Mouse (Mus musculus) induced T-regulatory cell, adult 2 months (primary cell): ENCODE data around the gene Cog4.

Experiments used
- DNase-seq: peaks from one replicate; pipeline ENCODE4 v3.0.0-alpha.2; 2012; ENCODE audit warnings: low read depth

The Cog4 gene

GRCm38 (mm10) chr8:110846405-110847170 is at the start of gene Cog4, which contains the start of gene Sf3b3:
Gene Cog4 (plus strand): TSS chr8:110846600.
Gene Sf3b3 (minus strand): TSS chr8:110846787.
- peak; percentile 97 for DNase-seq

GRCm38 (mm10) chr8:110797086-110797485 is 49.3 kb upstream of the Cog4 start:
- DNase-seq, result no peak

DNA sequence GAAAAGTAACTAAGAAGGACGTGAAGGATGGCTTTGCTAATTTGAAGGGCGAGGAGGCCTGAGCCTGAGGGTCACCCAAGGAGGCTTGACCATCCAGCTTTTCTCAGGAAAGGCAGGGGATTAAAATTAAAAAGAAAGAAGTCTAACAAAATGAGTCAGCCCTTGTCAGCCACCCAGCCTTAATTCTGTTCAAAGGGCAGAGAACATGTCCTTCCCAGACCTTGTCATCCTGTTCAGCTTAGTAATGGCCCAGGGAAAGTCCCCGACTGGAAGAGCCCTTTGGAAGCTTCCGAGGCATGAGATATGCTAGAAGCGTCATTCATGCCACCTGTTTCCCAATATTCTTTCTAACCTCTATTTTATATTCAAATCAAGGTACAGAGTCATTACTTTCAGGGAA is 43.4 kb upstream of the Cog4 start:
- DNase-seq, result no peak

- DNase-seq, result no peak
Measured at GRCm38 (mm10) chr8:110803856-110804255, 42.5 kb upstream of the Cog4 start.

DNA sequence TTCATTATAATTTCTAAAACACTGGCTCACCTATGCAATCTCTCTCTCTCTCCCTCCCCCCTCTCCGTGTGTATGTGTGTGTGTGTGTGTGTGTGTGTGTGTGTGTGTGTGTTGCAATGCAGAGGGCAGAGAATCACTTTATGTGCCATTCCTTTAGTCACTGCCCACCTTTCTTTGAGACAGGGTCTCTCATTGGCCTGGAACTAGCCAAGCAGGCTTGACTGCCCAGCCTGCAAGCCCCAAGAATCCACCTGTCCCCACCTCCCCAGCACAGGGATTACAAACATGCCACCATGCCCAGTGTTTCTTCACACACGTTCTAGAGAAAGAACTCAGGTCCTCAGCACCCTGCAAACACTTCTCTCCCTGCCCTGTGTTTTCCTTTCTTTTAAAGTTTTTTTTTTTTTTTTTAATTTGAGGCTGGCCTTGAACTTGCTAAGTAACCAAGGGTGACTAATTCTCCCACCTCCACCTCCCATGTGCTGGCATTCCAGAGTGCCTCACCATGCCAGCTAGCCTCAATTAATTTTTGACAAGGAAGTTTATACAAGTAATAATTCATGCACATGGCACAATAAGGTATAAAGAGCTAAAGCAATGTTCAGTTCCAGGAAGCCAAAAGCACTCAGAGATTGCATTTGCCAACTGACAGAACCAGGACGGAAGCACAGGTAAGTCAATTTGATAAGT is 41.4 kb upstream of the Cog4 start:
- DNase-seq, result no peak

DNA sequence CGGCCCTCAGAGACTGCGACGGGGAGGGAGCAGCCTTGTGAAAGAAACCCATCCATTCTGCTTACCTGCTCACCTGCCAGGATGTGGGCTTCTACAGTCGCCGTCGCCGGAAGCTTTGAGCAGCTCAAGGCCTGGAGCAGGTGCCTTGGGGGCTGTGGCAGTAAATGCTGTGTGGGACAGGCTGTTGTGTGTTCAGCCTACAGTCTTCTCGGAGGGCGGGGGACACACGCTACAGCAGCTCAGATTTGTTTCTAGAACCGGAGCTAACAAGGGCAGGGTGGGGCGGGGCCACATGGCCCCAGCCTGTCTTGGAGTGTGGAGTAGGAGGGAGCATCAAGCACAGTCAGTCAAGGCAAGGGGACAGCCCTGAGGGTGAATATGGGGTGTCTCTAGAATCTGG is 40.7 kb upstream of the Cog4 start, which contains the start of gene Il34:
TSS of gene Il34 (minus strand) at position 256 of the 400 bp plus-strand sequence.
- DNase-seq, result peak; percentile 50

DNA sequence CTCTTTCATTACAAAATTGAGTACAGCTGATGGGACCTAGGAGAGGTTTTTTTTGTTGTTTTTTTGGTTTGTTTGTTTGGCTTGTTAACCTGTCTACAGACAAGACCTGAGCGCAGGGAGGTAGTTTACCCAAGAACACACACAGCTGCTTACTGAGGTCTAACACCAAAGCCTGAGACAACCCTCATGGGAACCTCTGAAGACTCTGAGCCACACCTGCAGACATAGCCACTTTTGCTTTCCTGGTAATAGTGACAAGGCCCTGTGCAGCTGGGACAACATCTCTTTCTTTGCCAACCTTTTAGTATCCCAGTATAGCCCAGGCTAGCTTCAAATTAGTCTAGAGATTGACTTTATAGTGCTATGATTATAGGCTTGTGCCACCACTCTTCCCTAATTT is 40.3 kb upstream of the Cog4 start:
- no peak for DNase-seq

GRCm38 (mm10) chr8:110808495-110809472 is 37.6 kb upstream of the Cog4 start:
- DNase-seq, result no peak

- no peak for DNase-seq
Measured at GRCm38 (mm10) chr8:110809831-110810230, 36.6 kb upstream of the Cog4 start.

- no peak for DNase-seq
Measured at GRCm38 (mm10) chr8:110810481-110811065, 35.8 kb upstream of the Cog4 start.

DNA sequence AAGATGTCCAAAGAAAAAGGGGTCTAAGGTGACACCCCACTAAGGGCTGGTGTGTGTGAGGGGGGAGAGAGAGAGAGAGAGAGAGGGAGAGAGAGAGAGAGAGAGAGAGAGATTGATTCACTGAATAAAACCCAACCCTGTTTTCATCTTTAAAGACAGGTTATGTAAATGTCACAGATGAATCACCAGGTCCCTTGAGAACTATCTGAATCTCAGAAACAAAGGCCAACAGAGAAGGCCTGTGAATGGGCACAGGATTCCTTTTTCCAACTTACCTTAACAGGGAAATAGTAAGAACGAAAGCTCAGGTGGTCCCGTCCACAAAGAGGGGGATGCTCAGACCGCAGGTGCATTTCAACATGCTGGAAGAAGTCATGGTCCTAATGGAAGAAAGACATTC is 35.3 kb upstream of the Cog4 start:
- no peak for DNase-seq

- DNase-seq, result no peak
Measured at GRCm38 (mm10) chr8:110811793-110812192, 34.6 kb upstream of the Cog4 start.

- no peak for DNase-seq
Measured at GRCm38 (mm10) chr8:110812349-110813080, 33.9 kb upstream of the Cog4 start.

DNA sequence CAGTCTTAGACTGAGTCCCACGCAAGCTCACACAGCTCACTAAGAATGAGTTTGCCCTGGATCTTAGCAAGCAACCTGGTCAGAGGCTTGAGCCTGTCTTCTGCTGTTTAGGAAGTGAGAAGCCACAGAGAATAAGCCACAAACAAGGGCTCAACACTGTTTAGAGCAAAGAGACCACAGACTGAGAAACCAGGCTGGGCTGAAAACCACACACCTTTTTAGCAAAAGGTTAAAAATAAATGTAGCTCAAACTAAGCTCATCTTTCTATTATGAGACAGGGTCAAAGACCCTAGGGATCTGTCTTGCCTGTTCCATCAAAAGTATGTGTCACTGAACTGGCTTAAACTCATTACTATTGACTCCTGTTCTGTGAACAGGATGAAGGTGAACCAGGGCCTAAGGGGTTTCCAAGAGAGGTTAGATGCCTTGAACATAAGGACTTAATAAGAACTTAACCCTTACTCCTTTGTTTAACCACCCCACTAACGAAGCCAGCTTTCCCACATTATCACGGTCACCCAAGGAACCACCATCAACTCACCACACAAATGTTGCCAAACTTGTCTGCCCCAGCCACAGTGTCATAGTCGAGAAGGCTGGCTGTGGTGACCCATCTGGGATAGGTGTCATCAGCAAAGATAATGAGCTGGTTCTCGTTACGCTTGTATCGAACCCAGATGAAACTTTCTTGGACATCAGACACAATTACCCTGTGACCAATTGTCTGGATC is 33.2 kb upstream of the Cog4 start:
- DNase-seq, result no peak

DNA sequence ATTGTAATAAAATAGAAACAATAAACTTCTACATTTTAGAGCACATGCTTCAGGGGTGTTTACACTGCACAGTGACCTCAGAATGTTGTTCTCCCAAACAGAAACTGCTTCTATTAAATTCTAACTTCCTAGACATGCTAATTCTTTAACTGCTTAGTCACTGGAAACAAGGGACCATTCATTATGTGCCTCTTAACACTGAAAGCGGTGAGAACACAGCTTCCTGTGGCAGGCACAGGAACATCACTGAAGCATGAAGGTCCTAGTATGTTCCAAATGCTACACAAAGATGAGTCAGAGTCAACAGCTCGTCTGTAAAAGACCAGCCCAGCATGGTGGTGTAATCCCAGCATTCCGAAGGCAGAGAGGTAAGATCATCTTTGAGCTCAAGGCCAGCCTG is 31.1 kb upstream of the Cog4 start:
- no peak for DNase-seq

- no peak for DNase-seq
Measured at GRCm38 (mm10) chr8:110816990-110817389, 29.4 kb upstream of the Cog4 start.

DNA sequence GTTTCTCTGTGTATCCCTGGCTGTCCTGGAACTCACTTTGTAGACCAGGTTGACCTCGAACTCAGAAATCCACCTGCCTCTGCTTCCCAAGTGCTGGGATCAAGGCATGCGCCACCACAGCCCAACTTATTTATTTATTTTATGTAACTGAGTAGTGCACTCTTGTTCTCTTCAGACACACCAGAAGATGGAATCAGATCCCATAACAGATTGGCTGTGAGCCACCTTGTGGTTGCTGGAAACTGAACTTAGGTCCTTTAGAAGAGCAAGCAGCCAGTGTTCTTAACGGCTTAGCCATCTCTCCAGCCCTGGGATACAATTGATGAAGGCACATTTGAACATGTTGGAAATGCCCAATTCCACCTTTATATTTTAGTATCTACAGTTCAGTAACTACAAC is 27.8 kb upstream of the Cog4 start:
- no peak for DNase-seq

- no peak for DNase-seq
Measured at GRCm38 (mm10) chr8:110820257-110820656, 26.1 kb upstream of the Cog4 start.

- DNase-seq, result no peak
Measured at GRCm38 (mm10) chr8:110821960-110822359, 24.4 kb upstream of the Cog4 start.

- no peak for DNase-seq
Measured at GRCm38 (mm10) chr8:110824861-110825260, 21.5 kb upstream of the Cog4 start.
